Mouse (Mus musculus): Measurements from ENCODE around the gene Olfr1168. TPM values are rescaled to one million over a fixed set of nuclear protein-coding genes. Genes with fewer than 3 reads are reported as not detected.

Olfr1168 gene
- polyA plus RNA-seq (2012; ENCODE audit: low replicate concordance) = not detected in 2 replicates

DNA sequence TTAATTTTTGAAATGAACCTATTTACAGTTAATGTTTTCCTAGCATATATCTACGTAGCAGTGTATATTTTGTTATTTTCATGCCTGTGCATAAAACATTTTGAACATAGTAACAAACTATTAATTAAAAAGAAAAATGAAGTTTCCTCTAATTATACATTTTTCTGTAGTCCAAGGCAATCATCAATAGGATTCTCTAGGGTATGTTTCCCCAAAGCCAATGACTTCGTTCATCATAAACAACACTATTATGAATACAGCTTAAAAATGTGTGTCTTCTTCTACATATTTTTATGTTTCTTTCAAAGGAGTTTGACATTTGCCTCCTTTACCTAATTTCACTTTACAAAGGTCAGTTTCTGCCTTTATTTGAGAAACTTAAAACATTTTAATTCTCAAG is at the start of gene Olfr1168:
Gene Olfr1168, plus strand, starts transcription at position 301 of the 400 bp plus-strand sequence.

GRCm38 (mm10) chr2:88155093-88155492 is 26.6 kb upstream of the Olfr1168 start, which contains the start of gene Olfr1167:
Gene Olfr1167 (minus strand): TSS chr2:88155193.

DNA sequence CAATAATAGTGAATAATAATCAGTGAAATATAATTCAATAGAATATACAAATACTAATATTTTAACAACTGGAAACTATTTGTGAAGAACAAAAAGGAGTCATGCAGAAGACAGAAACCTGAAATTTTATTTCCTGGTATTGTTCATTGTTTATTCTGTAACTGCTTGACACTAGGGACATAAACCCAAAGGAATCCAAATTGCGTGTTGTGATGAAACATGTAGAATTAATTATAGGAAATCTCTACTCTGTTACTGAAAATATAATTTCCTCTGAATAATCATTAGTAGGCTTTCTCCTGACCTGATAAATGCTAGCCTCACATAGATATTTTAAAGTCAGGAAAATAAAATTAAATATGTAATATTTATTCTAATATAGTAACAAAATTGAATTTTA is 46.6 kb downstream of the Olfr1168 start, which contains the start of gene Olfr1170:
Gene Olfr1170, minus strand, starts transcription at position 101 of the 400 bp plus-strand sequence.

Other genes starting within 250 kb of the Olfr1168 start
- not detected in 2 replicates for gene Olfr1155, start 236.7 kb upstream of the Olfr1168 start, polyA plus RNA-seq (2012; ENCODE audit: low replicate concordance)
- not detected in 2 replicates for gene Olfr1156, start 228.8 kb upstream of the Olfr1168 start, polyA plus RNA-seq (2012; ENCODE audit: low replicate concordance)
- not detected in 2 replicates for gene Olfr1157, start 213.6 kb upstream of the Olfr1168 start, polyA plus RNA-seq (2012; ENCODE audit: low replicate concordance)
- gene Olfr74, start 207.2 kb upstream of the Olfr1168 start, polyA plus RNA-seq (2012; ENCODE audit: low replicate concordance) = not detected in 2 replicates
- gene Olfr1158, start 191.8 kb upstream of the Olfr1168 start, polyA plus RNA-seq (2012; ENCODE audit: low replicate concordance) = not detected in 2 replicates
- not detected in 2 replicates for gene Olfr1160, start 173.6 kb upstream of the Olfr1168 start, polyA plus RNA-seq (2012; ENCODE audit: low replicate concordance)
- gene Olfr1161, start 159.1 kb upstream of the Olfr1168 start, polyA plus RNA-seq (2012; ENCODE audit: low replicate concordance) = not detected in 2 replicates
- not detected in 2 replicates for gene Olfr73, start 144.2 kb upstream of the Olfr1168 start, polyA plus RNA-seq (2012; ENCODE audit: low replicate concordance)
- not detected in 2 replicates for gene Olfr1162, start 130.8 kb upstream of the Olfr1168 start, polyA plus RNA-seq (2012; ENCODE audit: low replicate concordance)
- not detected in 2 replicates for gene Olfr1163, start 110.0 kb upstream of the Olfr1168 start, polyA plus RNA-seq (2012; ENCODE audit: low replicate concordance)
- gene Olfr1164, start 87.9 kb upstream of the Olfr1168 start, polyA plus RNA-seq (2012; ENCODE audit: low replicate concordance) = not detected in 2 replicates
- not detected in 2 replicates for gene Olfr1166, start 53.6 kb upstream of the Olfr1168 start, polyA plus RNA-seq (2012; ENCODE audit: low replicate concordance)
- not detected in 2 replicates for gene Olfr1167, start 26.7 kb upstream of the Olfr1168 start, polyA plus RNA-seq (2012; ENCODE audit: low replicate concordance)
- not detected in 2 replicates for gene Olfr1170, start 46.5 kb downstream of the Olfr1168 start, polyA plus RNA-seq (2012; ENCODE audit: low replicate concordance)
- gene Olfr1173, start 98.0 kb downstream of the Olfr1168 start, polyA plus RNA-seq (2012; ENCODE audit: low replicate concordance) = not detected in 2 replicates
- gene Olfr1174-ps, start 133.3 kb downstream of the Olfr1168 start, polyA plus RNA-seq (2012; ENCODE audit: low replicate concordance) = not detected in 2 replicates
- not detected in 2 replicates for gene Olfr1175-ps, start 145.3 kb downstream of the Olfr1168 start, polyA plus RNA-seq (2012; ENCODE audit: low replicate concordance)
- not detected in 2 replicates for gene Olfr1176, start 154.8 kb downstream of the Olfr1168 start, polyA plus RNA-seq (2012; ENCODE audit: low replicate concordance)
- not detected in 2 replicates for gene Olfr1177-ps, start 164.6 kb downstream of the Olfr1168 start, polyA plus RNA-seq (2012; ENCODE audit: low replicate concordance)
- gene Olfr1178, start 205.2 kb downstream of the Olfr1168 start, polyA plus RNA-seq (2012; ENCODE audit: low replicate concordance) = not detected in 2 replicates
- not detected in 2 replicates for gene Olfr1179, start 224.6 kb downstream of the Olfr1168 start, polyA plus RNA-seq (2012; ENCODE audit: low replicate concordance)
- gene Olfr1180, start 237.3 kb downstream of the Olfr1168 start, polyA plus RNA-seq (2012; ENCODE audit: low replicate concordance) = not detected in 2 replicates
- not detected in 2 replicates for gene Olfr1181, start 244.3 kb downstream of the Olfr1168 start, polyA plus RNA-seq (2012; ENCODE audit: low replicate concordance)

All from leukemia stem cell, adult 10-12 weeks (primary cell).